Mouse (Mus musculus) heart, embryonic 14.5 days (tissue): ENCODE data around the gene Mcrip2. TPM values are rescaled to one million over a fixed set of nuclear protein-coding genes. Genes with fewer than 3 reads are reported as not detected.

ENCODE experiments used
- ATAC-seq: fragments of 200-750 bp; cut with Nextera tagmentation; 2 replicates; pipeline ENCODE4 v1.8.0; 2017; ENCODE audit warnings: low read depth, moderate TSS enrichment; ENCODE audit not compliant: insufficient number of reproducible peaks, insufficient read depth, low FRiP score
- H3K27ac ChIP-seq, 2 experiments: fragments of 200-500 bp in 1 of 2; fragments of 300-500 bp in 1 of 2; sonication (generic) in 1 of 2; replicated peaks in 1 of 2; 2 replicates each; pipeline ENCODE4 v1.5.1; 2012 to 2014; ENCODE audit warnings: low read depth in 2 of 2, low read length in 2 of 2, control low read depth in 1 of 2, mild to moderate bottlenecking in 1 of 2, mixed read lengths in 1 of 2; ENCODE audit not compliant: control insufficient read depth in 1 of 2, insufficient read depth in 1 of 2
- H3K27me3 ChIP-seq: fragments of 300-500 bp; sonication (generic); 2 replicates; pipeline ENCODE4 v1.6.1; 2014; ENCODE audit warnings: mild to moderate bottlenecking, low read length, control low read depth; ENCODE audit not compliant: control insufficient read depth, insufficient read depth
- H3K36me3 ChIP-seq: fragments of 300-500 bp; sonication (generic); 2 replicates; pipeline ENCODE4 v1.6.1; 2014; ENCODE audit warnings: mild to moderate bottlenecking, control low read depth, low read length, mixed read lengths; ENCODE audit not compliant: control insufficient read depth, insufficient read depth
- H3K4me1 ChIP-seq, 2 experiments: fragments of 200-500 bp in 1 of 2; fragments of 300-500 bp in 1 of 2; sonication (generic) in 1 of 2; 2 replicates each; pipeline ENCODE4 v1.6.1; 2012 to 2014; ENCODE audit warnings: low read length in 2 of 2, control low read depth in 1 of 2, mixed read lengths in 1 of 2; ENCODE audit not compliant: control insufficient read depth in 2 of 2, insufficient read depth in 2 of 2
- H3K4me2 ChIP-seq: fragments of 300-500 bp; sonication (generic); 2 replicates; pipeline ENCODE4 v1.6.1; 2014; ENCODE audit warnings: mild to moderate bottlenecking, low read length
- H3K4me3 ChIP-seq, 2 experiments: fragments of 200-500 bp in 1 of 2; fragments of 300-500 bp in 1 of 2; sonication (generic) in 1 of 2; 2 replicates each; pipeline ENCODE4 v1.5.1; 2012 to 2014; ENCODE audit warnings: low read length in 2 of 2, mild to moderate bottlenecking in 2 of 2, control low read depth in 1 of 2, low read depth in 1 of 2, moderate library complexity in 1 of 2; ENCODE audit not compliant: control insufficient read depth in 1 of 2, insufficient read depth in 1 of 2
- H3K9ac ChIP-seq: fragments of 300-500 bp; sonication (generic); 2 replicates; pipeline ENCODE4 v1.6.1; 2014; ENCODE audit warnings: mild to moderate bottlenecking, low read length
- H3K9me3 ChIP-seq: fragments of 300-500 bp; sonication (generic); 2 replicates; pipeline ENCODE4 v1.6.1; 2016; ENCODE audit warnings: low read length, control low read depth; ENCODE audit not compliant: control insufficient read depth
- WGBS: fragments of 180-500 bp; shearing (Covaris S2); extraction: QIAGEN DNeasy Blood & Tissue Kit; methylation state at CpG from one replicate; pipeline ENCODE4 v1.1.7; 2014; 5-methylcytosine and 5-hydroxymethylcytosine counted together
- polyA plus RNA-seq: library from polyadenylated mRNA; unstranded; fragments of >200 nt; fragmentation: Nextera tagmentation; extraction: Ambion mirVana; gene quantifications from 2 replicates; pipeline ENCODE4 v1.2.1, GENCODE M21; 2014

The Mcrip2 gene
- polyA plus RNA-seq, 1 experiment from 2014 or later: 184 TPM

DNA sequence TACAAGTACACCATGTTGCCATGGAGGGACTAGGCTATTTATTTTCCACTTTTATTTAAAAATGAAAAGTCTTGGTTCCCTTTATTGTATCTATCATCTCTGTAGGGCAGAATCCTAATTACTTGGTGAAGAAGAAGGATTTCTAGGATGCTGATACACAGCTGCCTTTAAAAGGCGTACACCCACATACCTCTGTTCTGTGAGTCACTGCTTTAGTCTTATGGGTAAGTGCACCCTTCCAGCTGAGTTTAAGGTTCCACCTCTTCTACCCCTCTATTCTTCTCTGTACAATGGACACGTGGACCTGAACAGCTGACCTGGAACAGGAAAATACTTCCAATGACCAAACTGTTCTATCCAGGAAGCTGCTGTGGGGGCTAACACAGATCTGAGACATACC lies 39.1 kb upstream of the Mcrip2 start:
- 0 out of 2 replicates have a peak, but pooled peaks cover 3% of the 10 kb centered on the region for H3K36me3 ChIP-seq
- H3K9me3 ChIP-seq: no peaks in the 10 kb centered on the region
- H3K4me2 ChIP-seq: no peak overlapping the region
- no peak overlapping the region for H3K4me3 ChIP-seq
- no peaks in the 10 kb centered on the region for H3K4me1 ChIP-seq
- no peak overlapping the region for H3K27ac ChIP-seq
- no peak overlapping the region for H3K9ac ChIP-seq
- 85% methylated on average over 2 of the region's 2 CpGs for WGBS
- ATAC-seq: no peak
- H3K27me3 ChIP-seq: no peaks in the 10 kb centered on the region

DNA sequence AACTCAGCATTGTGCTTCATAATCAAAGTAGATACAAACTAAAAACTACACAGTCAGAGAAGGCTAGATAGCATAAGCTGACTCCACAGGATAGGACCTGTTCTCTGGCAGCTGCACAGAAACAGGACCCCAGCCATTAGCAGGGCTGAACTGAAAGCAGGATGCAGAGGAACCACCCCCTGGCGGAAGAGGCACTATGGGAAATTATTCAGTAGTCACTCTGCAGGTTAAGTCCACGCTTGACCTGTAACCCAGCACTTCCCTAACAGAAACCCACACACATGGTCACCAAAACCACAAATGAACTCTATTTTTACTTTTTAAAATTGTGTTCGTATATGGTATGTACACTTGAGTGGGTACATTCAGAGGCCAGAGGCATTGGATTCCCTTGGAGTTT lies 34.5 kb upstream of the Mcrip2 start:
- Histone ChIP-seq H3K4me3 (no peak overlapping the region), H3K4me2 (no peak overlapping the region), H3K27me3 (no peaks in the 10 kb centered on the region), H3K9ac (no peak overlapping the region), H3K9me3 (no peaks in the 10 kb centered on the region), H3K36me3 (peaks cover 6% of the 10 kb centered on the region; the same call in 1 of the 2 replicates), H3K27ac (no peak overlapping the region), H3K4me1 (no peaks in the 10 kb centered on the region)
- ATAC-seq: no peak
- 88% methylated on average over 3 of the region's 3 CpGs for WGBS

DNA sequence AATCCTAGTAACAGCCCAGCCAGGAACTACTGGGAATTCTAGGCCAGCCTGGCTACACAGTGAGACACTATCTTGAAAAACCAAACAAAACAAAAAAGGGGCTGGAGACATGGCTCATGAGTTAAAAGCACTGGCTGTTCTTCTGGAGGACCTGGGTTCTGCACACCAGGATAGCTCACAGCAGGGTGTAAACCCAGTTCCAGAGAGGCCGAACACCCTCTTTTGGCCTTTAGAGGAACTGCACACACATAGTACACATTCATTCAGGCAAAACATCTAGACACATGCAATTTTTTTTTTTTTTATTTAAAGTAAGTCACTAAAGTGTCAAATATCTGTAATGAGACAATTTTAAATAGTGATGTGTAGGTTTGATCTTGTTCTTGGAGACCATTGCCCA lies 31.6 kb upstream of the Mcrip2 start:
- H3K27ac ChIP-seq: no peak overlapping the region
- WGBS: 100% methylated on average over 1 of the region's 1 CpGs

DNA sequence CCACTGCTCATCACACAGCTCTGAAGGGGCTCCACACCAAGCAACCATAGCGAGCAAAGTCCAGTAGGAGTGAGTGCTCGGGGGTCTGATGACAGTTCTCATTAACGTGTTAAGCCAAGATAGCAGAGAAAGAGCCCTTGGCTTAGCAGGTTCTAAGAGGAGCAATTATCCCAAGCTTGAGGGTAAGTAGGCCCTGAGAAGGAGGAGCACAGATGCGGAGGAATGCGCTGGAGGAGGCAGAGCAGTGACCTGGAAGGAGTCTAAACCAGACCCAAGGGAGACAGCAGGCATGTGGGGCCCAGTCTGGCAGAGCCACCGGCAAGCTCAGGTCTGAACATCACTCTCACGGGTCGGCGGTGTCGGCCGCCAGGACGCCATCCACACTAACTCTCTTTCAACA lies 27.3 kb upstream of the Mcrip2 start:
- H3K27ac ChIP-seq: no peak overlapping the region

More for the DNA sequence above, 31.6 kb upstream of the Mcrip2 start:
- Histone ChIP-seq H3K36me3 (peaks cover 6% of the 10 kb centered on the region; the same call in 1 of the 2 replicates), H3K4me3 (no peak overlapping the region), H3K4me2 (no peak overlapping the region), H3K9ac (no peak overlapping the region), H3K4me1 (peaks cover 2 to 6% of the 10 kb centered on the region in 2 experiments; a peak in 1 of 4 replicates), H3K9me3 (no peaks in the 10 kb centered on the region), H3K27me3 (no peaks in the 10 kb centered on the region)
- no peak for ATAC-seq

DNA sequence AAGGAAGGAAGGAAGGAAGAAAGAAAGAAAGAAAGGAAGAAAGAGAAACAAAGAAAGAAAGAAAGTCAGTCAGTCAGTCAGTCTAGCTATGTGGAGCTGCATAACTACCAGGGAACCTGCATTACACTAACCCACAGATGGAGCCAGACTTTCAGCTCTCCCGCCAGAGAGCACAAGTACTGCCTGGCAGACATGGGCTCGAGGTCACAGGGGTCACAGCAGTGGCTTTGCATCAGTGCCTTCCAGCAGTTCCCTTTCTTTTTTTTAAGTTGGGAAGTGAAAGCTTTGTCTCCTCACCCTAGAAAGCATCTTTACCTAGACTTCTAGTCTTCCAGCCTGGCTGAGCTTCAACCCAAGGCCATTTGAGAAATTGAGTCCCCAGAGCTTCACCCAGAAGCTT lies 26.9 kb upstream of the Mcrip2 start:
- no peaks in the 10 kb centered on the region for H3K27me3 ChIP-seq
- H3K4me2 ChIP-seq: no peak overlapping the region
- no peak overlapping the region for H3K4me3 ChIP-seq
- no peak overlapping the region for H3K27ac ChIP-seq
- no peak for ATAC-seq
- H3K9ac ChIP-seq: no peak overlapping the region
- H3K4me1 ChIP-seq: peaks cover 2 to 6% of the 10 kb centered on the region in 2 experiments; a peak in 1 of 4 replicates
- WGBS: 38% methylated on average over 2 of the region's 2 CpGs
- no peaks in the 10 kb centered on the region for H3K9me3 ChIP-seq
- H3K36me3 ChIP-seq: peaks cover 11% of the 10 kb centered on the region

More for the DNA sequence above, 27.3 kb upstream of the Mcrip2 start:
- Histone ChIP-seq H3K4me3 (no peak overlapping the region), H3K4me1 (peaks cover 2 to 6% of the 10 kb centered on the region in 2 experiments; a peak in 1 of 4 replicates), H3K36me3 (peaks cover 10% of the 10 kb centered on the region), H3K27me3 (no peaks in the 10 kb centered on the region), H3K4me2 (no peak overlapping the region), H3K9ac (no peak overlapping the region), H3K9me3 (no peaks in the 10 kb centered on the region)
- WGBS: 53% methylated on average over 12 of the region's 12 CpGs
- no peak for ATAC-seq

DNA sequence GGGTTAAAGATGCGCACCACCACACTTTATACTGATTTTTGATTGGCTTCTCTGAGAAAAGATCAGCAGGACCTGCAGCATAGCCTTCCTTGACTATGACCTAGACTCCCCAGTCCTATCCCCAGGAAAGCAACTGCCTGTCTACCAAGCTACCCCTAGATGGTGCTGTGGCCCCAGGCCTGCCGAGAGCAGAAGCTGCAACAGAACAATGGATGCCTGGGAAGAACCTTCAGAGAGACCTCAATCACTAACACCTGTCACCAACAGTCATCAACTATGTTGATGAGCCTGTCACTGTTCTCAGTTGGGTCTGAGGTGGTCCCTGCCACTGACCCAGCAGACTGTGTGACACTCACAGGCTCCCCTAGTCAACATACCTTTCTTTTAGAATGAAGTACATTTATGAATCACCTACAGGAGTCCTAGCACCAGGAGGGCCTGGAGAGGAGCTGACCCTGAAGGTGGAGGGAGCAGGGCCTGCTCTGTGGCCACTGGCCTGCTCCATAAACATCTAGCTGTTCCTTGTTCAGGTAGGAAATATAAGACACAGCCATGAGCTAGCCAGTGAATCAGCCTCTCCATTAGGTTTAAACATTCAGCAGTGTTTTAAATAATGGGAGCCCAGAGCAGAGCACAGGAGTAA lies 25.5 kb upstream of the Mcrip2 start:
- H3K27me3 ChIP-seq: no peaks in the 10 kb centered on the region
- H3K4me3 ChIP-seq: no peak overlapping the region
- WGBS: 28% methylated on average over 2 of the region's 2 CpGs
- no peak; the same call in 1 of the 2 replicates for ATAC-seq
- H3K9ac ChIP-seq: no peak overlapping the region
- peaks cover 21% of the 10 kb centered on the region for H3K36me3 ChIP-seq
- H3K4me2 ChIP-seq: no peak overlapping the region
- H3K4me1 ChIP-seq: peaks cover 2 to 6% of the 10 kb centered on the region in 2 experiments; a peak in 1 of 4 replicates
- no peaks in the 10 kb centered on the region for H3K9me3 ChIP-seq
- H3K27ac ChIP-seq: no peak overlapping the region

DNA sequence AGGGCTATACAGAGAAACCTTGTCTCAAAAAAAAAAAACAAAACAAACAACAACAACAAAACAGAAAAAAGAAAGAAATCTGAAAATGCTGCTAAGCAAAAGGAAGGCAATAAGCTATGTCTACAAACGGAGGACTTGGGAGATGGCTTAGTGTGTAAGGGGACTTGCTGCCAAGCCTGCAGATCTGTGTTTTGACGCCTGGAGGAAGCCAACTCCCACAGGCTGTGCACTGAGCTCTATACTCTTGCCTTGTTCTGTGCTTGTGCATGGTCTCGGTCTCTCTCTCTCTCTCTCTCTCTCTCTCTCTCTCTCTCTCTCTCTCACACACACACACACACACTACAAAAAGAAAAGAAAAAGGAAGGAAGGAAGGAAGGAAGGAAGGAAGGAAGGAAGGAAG lies 20.3 kb upstream of the Mcrip2 start:
- no peaks in the 10 kb centered on the region for H3K27me3 ChIP-seq
- H3K9me3 ChIP-seq: no peaks in the 10 kb centered on the region
- H3K9ac ChIP-seq: no peak overlapping the region
- no peak overlapping the region for H3K4me2 ChIP-seq
- WGBS: 79% methylated on average over 3 of the region's 3 CpGs
- no peak for ATAC-seq
- H3K4me3 ChIP-seq: no peak overlapping the region
- no peak overlapping the region for H3K27ac ChIP-seq
- H3K36me3 ChIP-seq: peaks cover 51% of the 10 kb centered on the region
- H3K4me1 ChIP-seq: no peaks in the 10 kb centered on the region

DNA sequence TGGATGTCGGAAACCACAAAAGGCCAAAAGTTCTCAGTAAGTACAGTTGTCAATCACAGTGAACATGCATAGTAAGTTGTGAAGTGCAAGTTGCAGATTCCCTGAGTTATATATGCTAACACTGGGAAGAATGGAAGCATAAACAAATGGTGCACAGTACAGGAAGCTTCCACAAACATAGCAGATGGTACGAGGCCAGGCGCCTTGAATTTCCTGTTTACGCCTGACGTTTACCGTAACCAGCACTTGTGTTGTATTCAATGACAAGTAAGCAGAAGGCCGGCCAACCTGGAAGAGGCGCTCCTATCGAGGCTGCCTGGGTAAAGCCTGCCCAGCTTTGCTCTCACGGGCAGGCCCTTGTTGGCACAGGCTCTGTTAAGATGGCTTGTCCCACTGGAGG lies 18.9 kb upstream of the Mcrip2 start:
- no peak overlapping the region for H3K4me3 ChIP-seq
- no peak overlapping the region for H3K27ac ChIP-seq
- no peak for ATAC-seq
- H3K4me1 ChIP-seq: no peaks in the 10 kb centered on the region
- H3K27me3 ChIP-seq: no peaks in the 10 kb centered on the region
- H3K9ac ChIP-seq: no peak overlapping the region
- H3K36me3 ChIP-seq: peaks cover 64% of the 10 kb centered on the region
- WGBS: 78% methylated on average over 10 of the region's 10 CpGs
- no peaks in the 10 kb centered on the region for H3K9me3 ChIP-seq
- H3K4me2 ChIP-seq: no peak overlapping the region
